Mouse (Mus musculus): ENCODE results near the gene Fbxw4.

Fbxw4 gene

GRCm38 (mm10) chr19:45615415-45616213 is 44.5 kb downstream of the Fbxw4 start:
- in situ Hi-C loops (cut with MseI, MboI), result no loop called here

GRCm38 (mm10) chr19:45614928-45615327 is 45.2 kb downstream of the Fbxw4 start:
- in situ Hi-C loops (cut with MseI, MboI), result no loop called here

GRCm38 (mm10) chr19:45614375-45614774 is 45.7 kb downstream of the Fbxw4 start:
- in situ Hi-C loops (cut with MseI, MboI), result no loop called here

GRCm38 (mm10) chr19:45610823-45611222 is 49.3 kb downstream of the Fbxw4 start:
- in situ Hi-C loops (cut with MseI, MboI), result no loop called here

GRCm38 (mm10) chr19:45608648-45609339 is 51.3 kb downstream of the Fbxw4 start:
- in situ Hi-C loops (cut with MseI, MboI), result no loop called here

- in situ Hi-C loops (cut with MseI, MboI), result no loop called here
These were observed 52.6 kb downstream of the Fbxw4 start for GRCm38 (mm10) chr19:45607479-45607878.

- in situ Hi-C loops (cut with MseI, MboI), result no loop called here
These were observed 53.4 kb downstream of the Fbxw4 start for GRCm38 (mm10) chr19:45606701-45607100.

- in situ Hi-C loops (cut with MseI, MboI), result no loop called here
These were observed 57.5 kb downstream of the Fbxw4 start for GRCm38 (mm10) chr19:45602606-45603005.

- in situ Hi-C loops (cut with MseI, MboI), result no loop called here
These were observed 63.0 kb downstream of the Fbxw4 start for GRCm38 (mm10) chr19:45597106-45597505.

- in situ Hi-C loops (cut with MseI, MboI), result no loop called here
These were observed 63.7 kb downstream of the Fbxw4 start for GRCm38 (mm10) chr19:45596434-45596833.

GRCm38 (mm10) chr19:45596019-45596418 is 64.1 kb downstream of the Fbxw4 start:
- in situ Hi-C loops (cut with MseI, MboI), result no loop called here

GRCm38 (mm10) chr19:45595481-45595880 is 64.6 kb downstream of the Fbxw4 start:
- in situ Hi-C loops (cut with MseI, MboI), result no loop called here

- in situ Hi-C loops (cut with MseI, MboI), result no loop called here
These were observed 66.0 kb downstream of the Fbxw4 start for GRCm38 (mm10) chr19:45594079-45594478.

GRCm38 (mm10) chr19:45592916-45593315 is 67.2 kb downstream of the Fbxw4 start:
- in situ Hi-C loops (cut with MseI, MboI), result no loop called here

GRCm38 (mm10) chr19:45591704-45592103 is 68.4 kb downstream of the Fbxw4 start:
- in situ Hi-C loops (cut with MseI, MboI), result no loop called here

GRCm38 (mm10) chr19:45589761-45590160 is 70.4 kb downstream of the Fbxw4 start:
- in situ Hi-C loops (cut with MseI, MboI), result no loop called here

GRCm38 (mm10) chr19:45587509-45588292 is 72.4 kb downstream of the Fbxw4 start:
- in situ Hi-C loops (cut with MseI, MboI), result no loop called here

GRCm38 (mm10) chr19:45586850-45587249 is 73.3 kb downstream of the Fbxw4 start:
- in situ Hi-C loops (cut with MseI, MboI), result no loop called here

GRCm38 (mm10) chr19:45584856-45585620 is 75.1 kb downstream of the Fbxw4 start:
- in situ Hi-C loops (cut with MseI, MboI), result no loop called here

GRCm38 (mm10) chr19:45583136-45583535 is 77.0 kb downstream of the Fbxw4 start:
- in situ Hi-C loops (cut with MseI, MboI), result no loop called here

GRCm38 (mm10) chr19:45582161-45582560 is 78.0 kb downstream of the Fbxw4 start:
- in situ Hi-C loops (cut with MseI, MboI), result no loop called here
